Mouse (Mus musculus) liver, embryonic 14.5 days (tissue): Measurements from ENCODE around the gene Sgsm1. TPM values are rescaled to one million over a fixed set of nuclear protein-coding genes. Genes with fewer than 3 reads are reported as not detected.

Source experiments
- ATAC-seq: fragments of 200-750 bp; cut with Nextera tagmentation; 2 replicates; pipeline ENCODE4 v1.8.0; 2017; ENCODE audit warnings: moderate number of reproducible peaks, mild to moderate bottlenecking, moderate library complexity; ENCODE audit not compliant: insufficient read depth
- DNase-seq, 3 experiments: peaks; one replicate each; pipeline ENCODE4 v3.0.0-alpha.2; 2012 to 2013; ENCODE audit warnings: low read depth in 3 of 3, low spot score in 3 of 3
- H3K27ac ChIP-seq: fragments of 300-500 bp; sonication (generic); 2 replicates; pipeline ENCODE4 v1.5.1; 2014; ENCODE audit warnings: moderate library complexity, mild to moderate bottlenecking, control low read depth, inconsistent platforms
- H3K27me3 ChIP-seq: fragments of 300-500 bp; sonication (generic); 2 replicates; pipeline ENCODE4 v1.6.1; 2014; ENCODE audit warnings: mild to moderate bottlenecking, low read length, moderate library complexity; ENCODE audit not compliant: control insufficient read depth, insufficient read depth
- H3K36me3 ChIP-seq: fragments of 300-500 bp; sonication (generic); replicated peaks from 2 replicates; pipeline ENCODE4 v1.6.1; 2014; ENCODE audit warnings: low read depth; ENCODE audit not compliant: control insufficient read depth, insufficient read depth
- H3K4me1 ChIP-seq, 2 experiments: fragments of 200-500 bp in 1 of 2; fragments of 300-500 bp in 1 of 2; sonication (generic) in 1 of 2; replicated peaks; 2 replicates each; pipeline ENCODE4 v1.6.1; 2012 to 2014; ENCODE audit warnings: antibody characterized with exemption in 1 of 2, inconsistent platforms in 1 of 2, low read length in 1 of 2; ENCODE audit not compliant: control insufficient read depth in 2 of 2, insufficient read depth in 2 of 2
- H3K4me2 ChIP-seq: fragments of 300-500 bp; sonication (generic); 2 replicates; pipeline ENCODE4 v1.6.1; 2014; ENCODE audit warnings: low read depth, mild to moderate bottlenecking, control low read depth, moderate library complexity
- H3K4me3 ChIP-seq, 2 experiments: fragments of 200-500 bp in 1 of 2; fragments of 300-500 bp in 1 of 2; sonication (generic) in 1 of 2; 2 replicates each; pipeline ENCODE4 v1.5.1; 2012 to 2014; ENCODE audit warnings: low read depth in 2 of 2, low read length in 2 of 2, mild to moderate bottlenecking in 2 of 2, control low read depth in 1 of 2, inconsistent platforms in 1 of 2, moderate library complexity in 1 of 2; ENCODE audit not compliant: insufficient read depth in 1 of 2
- H3K9ac ChIP-seq: fragments of 300-500 bp; sonication (generic); replicated peaks from 2 replicates; pipeline ENCODE4 v1.6.1; 2014; ENCODE audit warnings: mild to moderate bottlenecking, control low read depth, moderate library complexity
- H3K9me3 ChIP-seq: fragments of 300-500 bp; sonication (generic); 2 replicates; pipeline ENCODE4 v1.6.1; 2016; ENCODE audit warnings: low read length, mixed read lengths; ENCODE audit not compliant: control insufficient read depth
- CTCF ChIP-seq: IDR thresholded peaks from 2 replicates; pipeline ENCODE4 v1.5.1; 2016; ENCODE audit warnings: antibody characterized with exemption, low read depth, control low read depth
- EP300 ChIP-seq: IDR thresholded peaks from 2 replicates; pipeline ENCODE4 v1.6.1; 2016; ENCODE audit warnings: antibody characterized with exemption, low read depth
- WGBS: fragments of 180-500 bp; shearing (Covaris S2); extraction: QIAGEN DNeasy Blood & Tissue Kit; methylation state at CpG from one replicate; pipeline ENCODE4 v1.1.7; 2014; ENCODE audit not compliant: insufficient replicate concordance; 5-methylcytosine and 5-hydroxymethylcytosine counted together
- microRNA-seq: library from miRNA; unstranded; fragments of <30 nt; microRNA quantifications from one replicate; pipeline ENCODE4, GENCODE M21; 2016
- polyA plus RNA-seq, 2 experiments: library from polyadenylated mRNA; depleted of rRNA in 1 of 2; stranded (reverse) in 1 of 2; unstranded in 1 of 2; fragments of >200 nt; fragmentation: Nextera tagmentation in 1 of 2; extraction: Ambion mirVana in 1 of 2; gene quantifications; 2 replicates each; pipeline versions ENCODE4 v1.2.1 to v1.2.3; 2012 to 2014

The Sgsm1 gene
- polyA plus RNA-seq, 2 experiments: 1.4 to 1.5 TPM

DNA sequence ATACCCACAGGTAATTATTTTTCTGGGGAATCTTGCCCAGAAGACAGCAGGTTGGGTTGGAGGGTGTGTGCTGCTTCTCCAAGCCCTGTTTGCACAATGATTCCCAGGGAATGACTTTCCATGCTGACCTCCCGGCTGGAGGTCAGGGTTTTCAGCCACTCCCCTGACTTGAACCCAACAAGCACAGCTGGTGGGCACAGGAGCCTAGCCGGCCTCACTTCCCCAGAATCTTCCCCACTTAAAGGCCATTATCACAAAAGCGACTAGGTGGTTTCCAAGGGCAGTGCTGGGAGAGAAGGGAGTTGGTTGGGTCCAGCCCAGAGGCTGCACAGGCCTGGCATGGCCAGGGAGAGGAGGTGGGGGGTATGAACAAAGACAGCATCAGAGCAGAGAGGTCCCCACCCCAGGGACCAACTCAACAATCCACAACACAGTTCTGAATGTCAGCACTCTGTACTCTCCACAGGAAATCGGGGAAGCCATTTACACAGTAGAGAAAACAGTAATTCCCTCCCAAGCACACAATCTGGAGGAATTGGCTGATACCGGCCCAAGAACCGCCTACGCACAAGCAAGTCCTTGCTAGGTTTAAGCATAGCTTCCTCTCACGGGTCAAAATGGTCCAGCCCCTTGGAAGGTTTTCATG is 111.3 kb downstream of the Sgsm1 start:
- ATAC-seq (no peak), DNase-seq (no peak)
- no peak overlapping the region for H3K27ac ChIP-seq
- H3K4me3 ChIP-seq: no peak overlapping the region
- no peak for TF ChIP-seq EP300
- no peak for TF ChIP-seq CTCF
- WGBS: 48% methylated on average over 8 of the region's 8 CpGs
- no peak overlapping the region for H3K9ac ChIP-seq
- no peaks in the 10 kb centered on the region for H3K27me3 ChIP-seq
- H3K9me3 ChIP-seq: no peaks in the 10 kb centered on the region
- H3K36me3 ChIP-seq: no peaks in the 10 kb centered on the region
- H3K4me1 ChIP-seq: peaks cover 0 to 7% of the 10 kb centered on the region in 2 experiments; a peak in 1 of 4 replicates
- H3K4me2 ChIP-seq: no peak overlapping the region

DNA sequence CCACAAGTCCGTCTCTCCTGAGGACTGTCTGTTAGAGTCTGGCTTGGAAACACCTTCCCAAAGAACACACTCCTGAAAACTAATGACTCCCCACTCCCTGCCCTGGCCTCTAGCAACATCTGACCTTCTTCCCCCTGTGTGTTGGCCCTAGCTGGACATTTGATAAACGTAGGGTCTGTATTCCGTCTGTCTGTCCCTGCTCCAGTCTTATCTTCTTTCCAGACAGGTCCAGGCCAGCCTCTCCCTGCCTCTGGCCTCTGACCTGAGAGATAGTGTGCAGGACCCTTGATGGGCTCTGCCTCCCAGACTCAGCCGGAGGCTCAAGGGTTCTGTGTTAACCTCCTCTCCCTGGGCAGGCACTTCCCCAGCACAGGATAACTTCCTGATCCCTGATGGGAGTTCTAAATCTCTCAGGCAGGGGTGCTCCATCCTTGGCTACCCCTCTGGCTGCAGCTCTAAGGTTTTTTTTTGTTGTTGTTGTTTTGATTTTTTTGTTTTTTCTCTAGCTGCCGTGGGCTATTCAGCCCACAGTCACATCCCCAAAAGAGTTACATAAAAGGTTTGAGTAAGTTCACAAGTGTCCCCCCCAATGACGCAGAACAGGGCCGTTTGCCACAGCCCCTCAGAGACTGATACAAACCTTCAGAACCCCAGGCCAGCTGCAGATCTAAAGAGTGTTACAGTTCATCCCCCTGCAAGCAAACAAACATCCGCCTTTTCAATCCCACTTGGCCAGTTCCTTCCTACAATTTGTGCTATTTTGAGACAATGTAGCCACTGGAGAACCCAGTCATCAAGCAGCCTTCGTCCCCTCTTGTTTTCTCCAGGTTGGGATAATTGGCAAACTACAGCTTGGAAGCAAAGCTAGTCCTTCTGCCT is 113.4 kb downstream of the Sgsm1 start:
- peaks cover 0 to 7% of the 10 kb centered on the region in 2 experiments; a peak in 1 of 4 replicates for H3K4me1 ChIP-seq
- TF ChIP-seq EP300: no peak
- no peak for TF ChIP-seq CTCF
- H3K9ac ChIP-seq: no peak overlapping the region
- H3K4me3 ChIP-seq: no peak overlapping the region
- H3K27me3 ChIP-seq: no peaks in the 10 kb centered on the region
- DNase-seq (no peak), ATAC-seq (no peak)
- no peak overlapping the region for H3K27ac ChIP-seq
- H3K4me2 ChIP-seq: no peak overlapping the region
- H3K36me3 ChIP-seq: no peaks in the 10 kb centered on the region
- WGBS: 28% methylated on average over 9 of the region's 9 CpGs
- no peaks in the 10 kb centered on the region for H3K9me3 ChIP-seq

DNA sequence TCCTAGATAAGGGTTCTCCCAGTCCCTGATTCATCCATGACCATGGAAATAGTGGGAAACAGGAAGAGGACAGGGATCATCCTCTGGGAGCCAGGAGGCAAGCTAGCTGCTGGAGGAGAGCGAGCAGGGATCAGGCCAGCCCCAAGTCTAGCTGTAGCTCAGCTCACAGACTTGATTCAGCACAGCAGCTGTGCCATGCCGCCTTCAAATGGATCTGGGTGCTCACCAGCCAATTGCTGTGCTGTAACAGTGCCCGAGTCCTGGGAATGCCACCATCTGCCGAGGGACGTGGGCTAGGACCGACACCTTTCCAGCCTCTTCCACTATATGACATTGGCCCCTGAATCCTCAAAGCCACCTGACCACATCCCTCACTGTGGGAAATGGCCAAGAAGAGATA is 114.7 kb downstream of the Sgsm1 start:
- H3K27ac ChIP-seq: no peak overlapping the region
- no peak overlapping the region for H3K4me2 ChIP-seq
- peaks cover 0 to 7% of the 10 kb centered on the region in 2 experiments; a peak in 1 of 4 replicates for H3K4me1 ChIP-seq
- no peaks in the 10 kb centered on the region for H3K27me3 ChIP-seq
- H3K9ac ChIP-seq: no peak overlapping the region
- no peaks in the 10 kb centered on the region for H3K36me3 ChIP-seq
- 67% methylated on average over 6 of the region's 6 CpGs for WGBS
- DNase-seq (no peak), ATAC-seq (no peak)
- no peak overlapping the region for H3K4me3 ChIP-seq
- no peak for TF ChIP-seq CTCF
- TF ChIP-seq EP300: no peak
- no peaks in the 10 kb centered on the region for H3K9me3 ChIP-seq

DNA sequence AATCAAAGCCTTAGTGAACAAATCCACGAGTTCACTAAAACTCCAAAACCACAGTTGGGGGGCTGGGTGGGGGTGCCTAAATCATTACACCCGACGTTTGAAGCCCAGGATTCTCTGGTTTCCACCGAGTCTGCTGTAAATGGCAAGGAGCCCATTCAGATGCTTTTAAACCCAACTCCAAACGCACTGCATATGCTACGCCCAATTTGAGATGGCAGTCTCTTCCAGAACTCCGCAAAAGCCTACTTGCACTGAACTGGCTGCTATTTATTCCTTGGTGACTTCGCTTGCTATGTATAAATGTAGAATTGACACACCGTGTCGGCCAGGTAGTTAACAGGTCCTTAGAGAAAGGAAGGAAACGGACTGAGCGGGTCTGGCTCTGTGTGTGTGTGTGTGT is 115.1 kb downstream of the Sgsm1 start:
- WGBS: 61% methylated on average over 12 of the region's 12 CpGs
- DNase-seq: no peak
- Histone ChIP-seq H3K4me1 (peaks cover 0 to 7% of the 10 kb centered on the region in 2 experiments; a peak in 1 of 4 replicates), H3K27me3 (no peaks in the 10 kb centered on the region), H3K36me3 (no peaks in the 10 kb centered on the region), H3K4me3 (no peak overlapping the region), H3K4me2 (no peak overlapping the region), H3K9ac (no peak overlapping the region), H3K27ac (no peak overlapping the region), H3K9me3 (no peaks in the 10 kb centered on the region)
- no peak for ATAC-seq
- TF ChIP-seq CTCF (no peak), EP300 (no peak)

DNA sequence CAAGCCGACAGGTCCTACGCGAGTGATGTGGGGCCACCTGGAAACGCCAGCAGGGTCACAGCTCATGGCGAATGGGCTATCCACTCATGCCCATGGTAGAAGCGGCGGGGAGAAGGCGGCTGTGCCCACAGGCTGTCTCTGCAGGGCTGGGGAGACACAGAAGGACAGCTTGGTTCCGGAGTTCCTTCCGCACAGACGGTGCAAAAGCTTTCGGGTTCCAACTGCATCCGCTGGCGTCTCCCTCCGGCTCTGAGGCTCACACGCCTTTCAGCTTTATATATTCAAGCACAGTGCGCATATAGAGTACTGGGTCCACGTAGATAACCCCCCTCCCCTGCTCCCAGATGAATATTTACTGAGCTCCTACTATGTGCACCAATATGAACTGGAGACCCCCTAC is 116.8 kb downstream of the Sgsm1 start:
- H3K36me3 ChIP-seq: no peaks in the 10 kb centered on the region
- ATAC-seq (no peak), DNase-seq (no peak)
- no peak overlapping the region for H3K9ac ChIP-seq
- no peak overlapping the region for H3K4me2 ChIP-seq
- 81% methylated on average over 18 of the region's 18 CpGs for WGBS
- H3K4me1 ChIP-seq: no peaks in the 10 kb centered on the region
- H3K27me3 ChIP-seq: no peaks in the 10 kb centered on the region
- no peak overlapping the region for H3K27ac ChIP-seq
- H3K9me3 ChIP-seq: no peaks in the 10 kb centered on the region
- no peak for TF ChIP-seq CTCF
- no peak for TF ChIP-seq EP300
- no peak overlapping the region for H3K4me3 ChIP-seq

Small RNAs within 50 kb of the gene (microRNA-seq; reads per million reads assigned to microRNA genes)
- gene Mir7229 (not detected), gene Mir7230 (not detected)

Other genes starting within 250 kb of the Sgsm1 start
- not detected in 2 replicates for gene Crybb2, start 240.7 kb downstream of the Sgsm1 start, polyA plus RNA-seq (2012; rRNA removed)
- gene Crybb2, start 240.7 kb downstream of the Sgsm1 start, polyA plus RNA-seq (2014; fragmentation: Nextera tagmentation; extraction: Ambion mirVana): not detected in 2 replicates
- 0.06 and 0.09 TPM in 2 replicates for gene Crybb3, start 229.2 kb downstream of the Sgsm1 start, polyA plus RNA-seq (2012; rRNA removed)
- gene Crybb3, start 229.2 kb downstream of the Sgsm1 start, polyA plus RNA-seq (2014; fragmentation: Nextera tagmentation; extraction: Ambion mirVana): not detected in 2 replicates
- gene 2900026A02Rik, start 89.5 kb downstream of the Sgsm1 start, polyA plus RNA-seq (2012; rRNA removed): 1.1 and 1.2 TPM in 2 replicates
- 0.63 and 0.68 TPM in 2 replicates for gene 2900026A02Rik, start 89.5 kb downstream of the Sgsm1 start, polyA plus RNA-seq (2014; fragmentation: Nextera tagmentation; extraction: Ambion mirVana)
- not detected in 2 replicates for gene Tmem211, start 83.9 kb downstream of the Sgsm1 start, polyA plus RNA-seq (2012; rRNA removed)
- gene Tmem211, start 83.9 kb downstream of the Sgsm1 start, polyA plus RNA-seq (2014; fragmentation: Nextera tagmentation; extraction: Ambion mirVana): not detected in 2 replicates
- not detected in 2 replicates for gene Aym1, start 46.5 kb upstream of the Sgsm1 start, polyA plus RNA-seq (2012; rRNA removed)
- gene Aym1, start 46.5 kb upstream of the Sgsm1 start, polyA plus RNA-seq (2014; fragmentation: Nextera tagmentation; extraction: Ambion mirVana): not detected in 2 replicates
- 0.02 and 0.05 TPM in 2 replicates for gene Wscd2, start 179.5 kb upstream of the Sgsm1 start, polyA plus RNA-seq (2012; rRNA removed)
- not detected in 2 replicates for gene Wscd2, start 179.5 kb upstream of the Sgsm1 start, polyA plus RNA-seq (2014; fragmentation: Nextera tagmentation; extraction: Ambion mirVana)